9 mouse cellular contexts compared by ENCODE assay signal in the genomic region with DNA sequence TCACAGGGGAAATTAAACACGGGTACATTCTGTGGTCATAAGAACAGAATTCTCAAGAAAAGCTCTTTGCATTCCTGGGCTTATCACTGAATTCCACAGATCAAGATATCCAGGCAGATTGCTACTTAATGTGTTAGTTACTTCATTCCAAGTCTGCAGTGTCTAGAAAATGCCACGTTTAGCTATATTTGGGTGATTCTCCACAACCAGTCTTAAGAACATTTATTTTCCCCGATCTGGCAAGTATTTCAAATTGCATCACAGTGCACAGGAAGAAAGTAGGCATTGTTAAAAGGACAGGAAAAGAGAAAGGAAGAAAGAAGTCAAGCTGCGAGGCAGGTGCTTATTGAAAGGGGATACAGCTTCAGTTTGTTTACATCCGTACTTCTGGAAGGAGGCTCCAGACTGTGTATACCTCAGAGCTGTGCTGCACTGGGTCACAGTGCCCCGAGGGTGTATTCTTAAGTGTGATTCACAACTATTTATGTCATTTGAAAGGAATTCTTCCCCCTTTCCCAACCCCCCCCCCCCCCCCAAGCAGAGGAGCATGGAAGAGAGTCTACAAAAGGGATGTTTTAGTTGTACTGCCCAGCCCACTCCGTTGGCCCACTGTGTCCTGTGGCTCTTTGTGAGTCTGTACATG.
DNase-seq lines count a peak whose midpoint lies in the region; ATAC-seq and TF ChIP-seq lines count a peak whose summit lies in the region.
"Had no signal": no experiment of that assay in that cellular context is flagged by ENCODE, and none has a peak within 500 bp of the region (broad histone marks: within the 10 kb centered on the region; RNA-seq: fewer than 3 reads in every experiment).

No protein-coding gene starts in this region.

- no peaks in the 10 kb centered on the region for H3K27me3 ChIP-seq in heart, embryonic 12.5 days (replicated peaks)
- H3K27me3 ChIP-seq in midbrain, embryonic 11.5 days (ENCODE audit: control insufficient read depth, insufficient read depth, low read length) = no peaks in the 10 kb centered on the region
- H3K27me3 ChIP-seq in midbrain, postnatal 0 days (ENCODE audit: insufficient read depth, low read length) = no peaks in the 10 kb centered on the region
- no peaks in the 10 kb centered on the region for H3K27me3 ChIP-seq in intestine, embryonic 14.5 days (replicated peaks; ENCODE audit: control insufficient read depth, insufficient read depth, low read length)

- no peak overlapping the region for H3K27ac ChIP-seq in heart, embryonic 12.5 days (ENCODE audit: poor library complexity, severe bottlenecking)
- no peak overlapping the region for H3K27ac ChIP-seq in midbrain, embryonic 11.5 days (ENCODE audit: low read depth, low read length)
- H3K27ac ChIP-seq in midbrain, postnatal 0 days (ENCODE audit: low read depth, low read length) = no peak overlapping the region
- peak overlapping the region; percentile 51 for H3K27ac ChIP-seq in intestine, embryonic 14.5 days (ENCODE audit: low read depth)

- DNase-seq in heart, postnatal 4 days = no peak
- no peak for DNase-seq in midbrain, embryonic 11.5 days (ENCODE audit: low spot score, missing footprints)
- no peak for DNase-seq in midbrain, postnatal 0 days (ENCODE audit: low spot score)
- DNase-seq in intestine, embryonic 14.5 days (ENCODE audit: low spot score) = no peak
- peak; percentile 75 for DNase-seq in telencephalon, adult 2 months (ENCODE audit: low read depth, low spot score)
- DNase-seq in ovary, postnatal 10 days (ENCODE audit: low spot score) = no peak
- no peak for DNase-seq in right cerebral cortex, postnatal 10 days (ENCODE audit: low spot score in 2 of 2)
- DNase-seq: adrenal gland, adult 8-10 months had no signal

- 40% methylated on average over 7 of the region's 7 CpGs for WGBS in heart, embryonic 12.5 days
- WGBS in midbrain, embryonic 11.5 days = 43% methylated on average over 7 of the region's 7 CpGs
- 37% methylated on average over 7 of the region's 7 CpGs for WGBS in midbrain, postnatal 0 days
- 16% methylated on average over 7 of the region's 7 CpGs for WGBS in intestine, embryonic 14.5 days

- no peak overlapping the region for H3K4me2 ChIP-seq in heart, embryonic 12.5 days
- no peak overlapping the region for H3K4me2 ChIP-seq in midbrain, embryonic 11.5 days
- H3K4me2 ChIP-seq in midbrain, postnatal 0 days (ENCODE audit: low read depth, low read length, poor library complexity, severe bottlenecking) = no peak overlapping the region
- H3K4me2 ChIP-seq in intestine, embryonic 14.5 days (ENCODE audit: low read length) = no peak overlapping the region

- H3K4me1 ChIP-seq in heart, embryonic 12.5 days (replicated peaks) = peaks cover 41% of the 10 kb centered on the region
- H3K4me1 ChIP-seq in midbrain, embryonic 11.5 days (ENCODE audit: control insufficient read depth, insufficient read depth, low read length) = 0 out of 2 replicates have a peak, but pooled peaks cover 2% of the 10 kb centered on the region
- H3K4me1 ChIP-seq in midbrain, postnatal 0 days (ENCODE audit: insufficient read depth, low read length) = no peaks in the 10 kb centered on the region
- peaks cover 33% of the 10 kb centered on the region for H3K4me1 ChIP-seq in intestine, embryonic 14.5 days (replicated peaks; ENCODE audit: control insufficient read depth, insufficient read depth, low read length)

- H3K4me3 ChIP-seq in heart, embryonic 12.5 days = no peak overlapping the region
- no peak overlapping the region for H3K4me3 ChIP-seq in midbrain, embryonic 11.5 days (ENCODE audit: low read depth, low read length)
- H3K4me3 ChIP-seq in midbrain, postnatal 0 days (ENCODE audit: low read depth, low read length) = no peak overlapping the region
- no peak overlapping the region for H3K4me3 ChIP-seq in intestine, embryonic 14.5 days (ENCODE audit: low read depth, low read length)

- ATAC-seq in heart, embryonic 12.5 days (ENCODE audit: insufficient number of reproducible peaks, low FRiP score) = 0 out of 2 replicates have a peak, but pooled peaks have one; percentile 20
- 0 out of 2 replicates have a peak, but pooled peaks have one; percentile 50 for ATAC-seq in midbrain, embryonic 11.5 days (ENCODE audit: low FRiP score)
- ATAC-seq in midbrain, postnatal 0 days (ENCODE audit: low FRiP score) = no peak
- ATAC-seq in intestine, embryonic 14.5 days (replicated peaks; ENCODE audit: low FRiP score, low TSS enrichment, low read depth) = 0 out of 2 replicates have a peak, but pooled peaks have one; percentile 16

- no peak overlapping the region for H3K9ac ChIP-seq in heart, embryonic 12.5 days
- H3K9ac ChIP-seq in midbrain, embryonic 11.5 days (ENCODE audit: low read length) = no peak overlapping the region
- H3K9ac ChIP-seq in midbrain, postnatal 0 days (replicated peaks; ENCODE audit: low read length, poor library complexity, severe bottlenecking) = no peak overlapping the region
- H3K9ac ChIP-seq in intestine, embryonic 14.5 days (ENCODE audit: low read length) = no peak overlapping the region

- H3K9me3 ChIP-seq in heart, embryonic 12.5 days (replicated peaks) = no peaks in the 10 kb centered on the region; the same call in 1 of the 2 replicates
- H3K9me3 ChIP-seq in midbrain, embryonic 11.5 days (ENCODE audit: control insufficient read depth, low read length) = no peaks in the 10 kb centered on the region; the same call in 1 of the 2 replicates
- no peaks in the 10 kb centered on the region for H3K9me3 ChIP-seq in midbrain, postnatal 0 days (ENCODE audit: low read length)
- H3K9me3 ChIP-seq in intestine, embryonic 14.5 days (ENCODE audit: control insufficient read depth, low read length) = 0 out of 2 replicates have a peak, but pooled peaks cover 6% of the 10 kb centered on the region

- peaks cover 7% of the 10 kb centered on the region for H3K36me3 ChIP-seq in heart, embryonic 12.5 days
- H3K36me3 ChIP-seq in midbrain, embryonic 11.5 days (ENCODE audit: control insufficient read depth, insufficient read depth, low read length) = no peaks in the 10 kb centered on the region
- H3K36me3 ChIP-seq in midbrain, postnatal 0 days (ENCODE audit: insufficient read depth, low read length) = no peaks in the 10 kb centered on the region
- H3K36me3 ChIP-seq in intestine, embryonic 14.5 days (ENCODE audit: control insufficient read depth, insufficient read depth, low read length) = peaks cover 32% of the 10 kb centered on the region

- TF ChIP-seq CTCF in midbrain, postnatal 0 days (IDR thresholded peaks at IDR 0.05) = no peak
